Mouse (Mus musculus): Measurements from ENCODE around the gene Gm20388. TPM values are rescaled to one million over a fixed set of nuclear protein-coding genes. Genes with fewer than 3 reads are reported as not detected.

Gene Gm20388
- total RNA-seq, 1 experiment: 27.0 TPM

DNA sequence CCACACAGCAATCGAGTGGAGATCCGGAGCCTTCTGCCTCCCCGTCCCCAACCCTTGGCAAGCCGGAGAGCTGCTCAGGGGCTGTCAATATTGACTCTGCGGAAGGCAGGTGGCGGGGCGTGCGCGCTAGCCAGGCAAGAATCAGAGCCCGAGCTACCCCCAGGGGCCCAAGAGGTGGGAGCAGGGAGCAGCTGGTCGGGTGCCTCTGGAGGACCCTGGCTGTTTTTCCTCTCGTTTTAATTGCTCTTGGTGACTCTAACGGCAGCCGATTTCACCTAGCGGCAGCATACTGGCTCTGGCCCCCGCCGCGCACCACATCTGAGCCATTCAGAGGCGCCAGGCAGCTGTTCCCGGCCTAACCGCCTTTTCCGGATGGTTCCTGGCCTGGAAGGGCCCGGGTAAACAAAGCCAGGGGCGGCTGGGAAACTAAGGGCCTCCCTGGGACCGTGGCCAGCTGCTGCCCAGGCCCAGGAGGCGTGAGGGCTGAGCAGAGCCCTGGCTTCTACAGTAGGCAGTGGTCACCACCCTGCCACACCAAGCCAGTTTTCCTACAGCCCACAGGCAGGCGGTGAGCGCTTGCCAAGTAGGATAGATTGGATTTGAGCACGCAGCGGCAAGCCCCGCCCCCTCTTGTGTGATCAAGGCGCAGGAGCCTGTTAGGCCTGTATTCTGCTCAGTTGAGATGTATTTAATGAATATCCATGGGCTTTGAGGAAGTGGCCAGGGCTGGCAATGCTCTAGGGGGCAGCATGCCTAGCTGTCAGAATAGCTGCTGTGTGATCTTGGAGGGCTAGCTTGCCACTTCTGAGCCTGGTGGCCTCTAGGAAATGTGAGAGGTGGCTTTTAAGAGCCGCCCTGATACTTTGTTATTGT, 506.1 kb downstream of the Gm20388 start:
- Histone ChIP-seq H3K27ac (ENCODE audit: insufficient read depth, low read depth, low read length, poor library complexity, severe bottlenecking) (no peak overlapping the region), H3K4me1 (ENCODE audit: control insufficient read depth in 2 of 2, insufficient read depth in 2 of 2, low read length in 2 of 2, poor library complexity in 1 of 2) (peaks cover 5 to 18% of the 10 kb centered on the region in 2 experiments; a peak in 2 of 4 replicates), H3K4me3 (ENCODE audit: insufficient read depth in 1 of 2, low read depth in 1 of 2, low read length in 2 of 2, poor library complexity in 1 of 2, severe bottlenecking in 1 of 2) (peak overlapping the region; percentile 50 to 56), H3K36me3 (ENCODE audit: control insufficient read depth, insufficient read depth, low read length, poor library complexity, severe bottlenecking) (no peaks in the 10 kb centered on the region), H3K9me3 (ENCODE audit: control insufficient read depth, insufficient read depth, low read depth, low read length) (no peaks in the 10 kb centered on the region), H3K9ac (ENCODE audit: insufficient read depth, low read depth, low read length, poor library complexity, severe bottlenecking) (peak overlapping the region; percentile 66; the same call in 1 of the 2 replicates)
- in situ Hi-C loops (cut with MboI; ENCODE audit: low sequenced_read_pairs in 2 of 2, unreplicated experiment in 2 of 2): no loop called here
- TF ChIP-seq CHD2 (IDR thresholded peaks at IDR 0.05; ENCODE audit: low read depth, low read length): no peak
- no peak for TF ChIP-seq ZNF384 (IDR thresholded peaks at IDR 0.05; ENCODE audit: low read depth, low read length)
- TF ChIP-seq HCFC1 (IDR thresholded peaks at IDR 0.05; ENCODE audit: borderline replicate concordance, insufficient read depth, low read length): no peak
- TF ChIP-seq MAFK (IDR thresholded peaks at IDR 0.05; ENCODE audit: insufficient read depth, low read depth, low read length): no peak
- no peak for TF ChIP-seq ZC3H11A (IDR thresholded peaks at IDR 0.05; ENCODE audit: borderline replicate concordance, low read depth, low read length)
- peak; percentile 58 for DNase-seq (ENCODE audit: low read depth, low spot score)

- in situ Hi-C loops (cut with MboI; ENCODE audit: low sequenced_read_pairs in 2 of 2, unreplicated experiment in 2 of 2): no loop called here
- no peak overlapping the region for H3K4me3 ChIP-seq (ENCODE audit: insufficient read depth in 1 of 2, low read depth in 1 of 2, low read length in 2 of 2, poor library complexity in 1 of 2, severe bottlenecking in 1 of 2)
- H3K4me1 ChIP-seq (ENCODE audit: control insufficient read depth in 2 of 2, insufficient read depth in 2 of 2, low read length in 2 of 2, poor library complexity in 1 of 2): peaks cover 6 to 28% of the 10 kb centered on the region in 2 experiments; a peak in 3 of 4 replicates
- H3K9ac ChIP-seq (ENCODE audit: insufficient read depth, low read depth, low read length, poor library complexity, severe bottlenecking): no peak overlapping the region
- no peak overlapping the region for H3K27ac ChIP-seq (ENCODE audit: insufficient read depth, low read depth, low read length, poor library complexity, severe bottlenecking)
- no peaks in the 10 kb centered on the region for H3K9me3 ChIP-seq (ENCODE audit: control insufficient read depth, insufficient read depth, low read depth, low read length)
- H3K36me3 ChIP-seq (ENCODE audit: control insufficient read depth, insufficient read depth, low read length, poor library complexity, severe bottlenecking): no peaks in the 10 kb centered on the region
- TF ChIP-seq CHD2 (IDR thresholded peaks at IDR 0.05; ENCODE audit: low read depth, low read length) (no peak), MAFK (IDR thresholded peaks at IDR 0.05; ENCODE audit: insufficient read depth, low read depth, low read length) (no peak), ZC3H11A (IDR thresholded peaks at IDR 0.05; ENCODE audit: borderline replicate concordance, low read depth, low read length) (no peak), HCFC1 (IDR thresholded peaks at IDR 0.05; ENCODE audit: borderline replicate concordance, insufficient read depth, low read length) (no peak), ZNF384 (IDR thresholded peaks at IDR 0.05; ENCODE audit: low read depth, low read length) (no peak)
- DNase-seq (ENCODE audit: low read depth, low spot score): no peak
Measured at GRCm38 (mm10) chr8:120418188-120418587, 507.5 kb downstream of the Gm20388 start.

GRCm38 (mm10) chr8:120419675-120420074, 509.0 kb downstream of the Gm20388 start:
- Histone ChIP-seq H3K36me3 (ENCODE audit: control insufficient read depth, insufficient read depth, low read length, poor library complexity, severe bottlenecking) (no peaks in the 10 kb centered on the region), H3K27ac (ENCODE audit: insufficient read depth, low read depth, low read length, poor library complexity, severe bottlenecking) (no peak overlapping the region; the same call in 1 of the 2 replicates), H3K4me3 (ENCODE audit: insufficient read depth in 1 of 2, low read depth in 1 of 2, low read length in 2 of 2, poor library complexity in 1 of 2, severe bottlenecking in 1 of 2) (no peak overlapping the region), H3K9ac (ENCODE audit: insufficient read depth, low read depth, low read length, poor library complexity, severe bottlenecking) (no peak overlapping the region), H3K4me1 (ENCODE audit: control insufficient read depth in 2 of 2, insufficient read depth in 2 of 2, low read length in 2 of 2, poor library complexity in 1 of 2) (peaks cover 10 to 37% of the 10 kb centered on the region in 2 experiments; a peak in 3 of 4 replicates), H3K9me3 (ENCODE audit: control insufficient read depth, insufficient read depth, low read depth, low read length) (no peaks in the 10 kb centered on the region)
- in situ Hi-C loops (cut with MboI; ENCODE audit: low sequenced_read_pairs in 2 of 2, unreplicated experiment in 2 of 2): no loop called here
- TF ChIP-seq ZC3H11A (IDR thresholded peaks at IDR 0.05; ENCODE audit: borderline replicate concordance, low read depth, low read length) (no peak), ZNF384 (IDR thresholded peaks at IDR 0.05; ENCODE audit: low read depth, low read length) (no peak), CHD2 (IDR thresholded peaks at IDR 0.05; ENCODE audit: low read depth, low read length) (no peak), MAFK (IDR thresholded peaks at IDR 0.05; ENCODE audit: insufficient read depth, low read depth, low read length) (no peak), HCFC1 (IDR thresholded peaks at IDR 0.05; ENCODE audit: borderline replicate concordance, insufficient read depth, low read length) (no peak)
- DNase-seq (ENCODE audit: low read depth, low spot score): no peak

DNA sequence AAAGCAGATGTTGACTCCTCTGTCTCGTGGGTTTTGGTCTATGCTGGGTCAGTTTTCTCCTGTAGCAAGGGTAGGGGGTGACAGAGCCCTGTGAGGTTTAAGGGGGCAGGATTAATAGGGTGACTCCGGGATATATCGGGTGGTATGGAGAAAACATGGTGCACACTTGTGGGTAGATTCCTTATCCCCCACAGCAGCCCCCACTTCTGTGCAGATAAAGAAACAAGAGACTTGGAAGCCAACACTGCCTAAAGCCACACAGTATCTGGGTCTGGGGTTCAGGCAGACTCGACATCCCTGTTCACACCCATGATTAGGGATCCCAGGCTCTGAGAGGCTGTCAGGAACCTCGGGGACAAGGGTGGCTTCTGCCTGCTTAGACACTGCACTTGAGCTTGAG, 509.6 kb downstream of the Gm20388 start:
- no peak for DNase-seq (ENCODE audit: low read depth, low spot score)
- in situ Hi-C loops (cut with MboI; ENCODE audit: low sequenced_read_pairs in 2 of 2, unreplicated experiment in 2 of 2): no loop called here
- H3K9ac ChIP-seq (ENCODE audit: insufficient read depth, low read depth, low read length, poor library complexity, severe bottlenecking): no peak overlapping the region
- H3K36me3 ChIP-seq (ENCODE audit: control insufficient read depth, insufficient read depth, low read length, poor library complexity, severe bottlenecking): no peaks in the 10 kb centered on the region
- H3K4me3 ChIP-seq (ENCODE audit: insufficient read depth in 1 of 2, low read depth in 1 of 2, low read length in 2 of 2, poor library complexity in 1 of 2, severe bottlenecking in 1 of 2): no peak overlapping the region
- peaks cover 10 to 41% of the 10 kb centered on the region in 2 experiments; a peak in 3 of 4 replicates for H3K4me1 ChIP-seq (ENCODE audit: control insufficient read depth in 2 of 2, insufficient read depth in 2 of 2, low read length in 2 of 2, poor library complexity in 1 of 2)
- H3K9me3 ChIP-seq (ENCODE audit: control insufficient read depth, insufficient read depth, low read depth, low read length): no peaks in the 10 kb centered on the region
- H3K27ac ChIP-seq (ENCODE audit: insufficient read depth, low read depth, low read length, poor library complexity, severe bottlenecking): no peak overlapping the region
- no peak for TF ChIP-seq MAFK (IDR thresholded peaks at IDR 0.05; ENCODE audit: insufficient read depth, low read depth, low read length)
- TF ChIP-seq ZNF384 (IDR thresholded peaks at IDR 0.05; ENCODE audit: low read depth, low read length): no peak
- no peak for TF ChIP-seq HCFC1 (IDR thresholded peaks at IDR 0.05; ENCODE audit: borderline replicate concordance, insufficient read depth, low read length)
- no peak for TF ChIP-seq CHD2 (IDR thresholded peaks at IDR 0.05; ENCODE audit: low read depth, low read length)
- TF ChIP-seq ZC3H11A (IDR thresholded peaks at IDR 0.05; ENCODE audit: borderline replicate concordance, low read depth, low read length): no peak
